Mouse (Mus musculus) adrenal gland, adult 8-10 months (tissue): Measurements from ENCODE around the gene 1600014C10Rik. TPM values are rescaled to one million over a fixed set of nuclear protein-coding genes. Genes with fewer than 3 reads are reported as not detected.

Experiments
- DNase-seq: peaks from one replicate; pipeline ENCODE4 v3.0.0; 2022
- total RNA-seq, 4 experiments: library from RNA; stranded (reverse); gene quantifications; 2 replicates each; pipeline ENCODE4 v1.2.4; 2022

Gene 1600014C10Rik
- total RNA-seq, 4 experiments from 2014 or later: 33.8 to 64.0 (median 45.6) TPM

- no peak for DNase-seq
Measured at GRCm38 (mm10) chr7:38184418-38184745, 1.4 kb downstream of the 1600014C10Rik start.

- DNase-seq: no peak
Measured at GRCm38 (mm10) chr7:38184786-38185185, 1.8 kb downstream of the 1600014C10Rik start.

DNA sequence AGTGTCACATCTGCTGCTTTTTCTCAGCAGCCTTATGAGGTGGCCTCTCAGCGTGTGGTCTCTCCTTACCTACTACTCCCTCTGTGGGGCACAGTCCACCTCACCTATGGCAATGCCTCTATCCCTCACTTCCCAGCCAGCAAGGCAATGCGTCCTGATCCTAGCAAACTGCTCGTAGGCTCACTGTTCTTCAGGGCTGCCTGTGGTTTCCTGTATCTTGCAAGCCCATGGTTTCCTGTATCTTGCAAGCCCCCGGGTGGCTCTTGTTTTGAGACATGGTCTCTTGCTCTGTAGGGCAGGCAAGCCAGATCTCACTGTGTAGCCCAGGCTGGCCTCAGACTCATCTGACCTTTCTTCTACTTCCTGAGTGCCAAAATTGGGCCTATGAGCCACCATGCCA, 3.8 kb downstream of the 1600014C10Rik start:
- DNase-seq: no peak

DNA sequence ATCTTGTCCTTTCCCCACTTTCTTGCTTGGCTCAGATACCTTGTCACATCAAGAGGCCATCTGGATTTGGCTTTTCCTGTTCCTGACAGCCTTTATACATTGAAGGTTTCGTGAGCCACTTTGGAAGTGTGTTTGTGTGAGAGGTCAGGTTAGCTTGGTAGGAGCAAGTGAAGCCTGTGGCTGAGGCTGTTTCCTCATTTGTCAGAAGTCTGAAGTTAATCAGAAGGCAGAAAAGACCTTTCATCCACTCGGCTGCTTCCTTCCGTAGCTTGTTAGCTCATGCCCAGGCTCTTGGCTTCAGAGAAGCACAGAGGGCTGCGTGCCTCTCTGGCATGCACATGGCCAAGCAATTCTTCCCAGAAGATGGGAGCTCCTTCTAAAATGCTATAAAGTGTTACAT, 4.8 kb downstream of the 1600014C10Rik start:
- peak; percentile 20 for DNase-seq

- DNase-seq: no peak
Measured at GRCm38 (mm10) chr7:38188281-38189075, 5.5 kb downstream of the 1600014C10Rik start.

- DNase-seq: no peak
Measured at GRCm38 (mm10) chr7:38189136-38189982, 6.3 kb downstream of the 1600014C10Rik start.

- no peak for DNase-seq
Measured at GRCm38 (mm10) chr7:38190056-38190835, 7.2 kb downstream of the 1600014C10Rik start.

GRCm38 (mm10) chr7:38191146-38191545, 8.1 kb downstream of the 1600014C10Rik start:
- DNase-seq: no peak

DNA sequence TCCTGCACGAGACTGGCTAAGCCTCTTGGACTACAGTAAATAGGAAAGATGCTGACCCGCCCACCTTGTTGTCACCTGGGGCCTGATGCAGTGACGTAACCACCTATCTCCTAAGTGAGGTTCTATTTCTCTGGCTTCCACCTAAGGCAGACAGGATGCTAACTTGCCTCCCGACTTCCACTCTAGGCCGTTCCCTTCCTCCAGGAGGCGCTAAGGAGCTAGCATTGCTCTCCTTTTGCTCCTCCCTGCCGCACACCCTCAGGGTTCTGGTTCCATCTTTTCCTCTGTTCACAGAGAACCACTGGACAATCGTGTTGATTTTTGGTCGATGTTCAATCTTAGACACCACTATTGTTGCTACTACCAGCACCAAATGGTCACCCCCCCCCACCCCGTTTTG, 8.6 kb downstream of the 1600014C10Rik start:
- DNase-seq: no peak

DNA sequence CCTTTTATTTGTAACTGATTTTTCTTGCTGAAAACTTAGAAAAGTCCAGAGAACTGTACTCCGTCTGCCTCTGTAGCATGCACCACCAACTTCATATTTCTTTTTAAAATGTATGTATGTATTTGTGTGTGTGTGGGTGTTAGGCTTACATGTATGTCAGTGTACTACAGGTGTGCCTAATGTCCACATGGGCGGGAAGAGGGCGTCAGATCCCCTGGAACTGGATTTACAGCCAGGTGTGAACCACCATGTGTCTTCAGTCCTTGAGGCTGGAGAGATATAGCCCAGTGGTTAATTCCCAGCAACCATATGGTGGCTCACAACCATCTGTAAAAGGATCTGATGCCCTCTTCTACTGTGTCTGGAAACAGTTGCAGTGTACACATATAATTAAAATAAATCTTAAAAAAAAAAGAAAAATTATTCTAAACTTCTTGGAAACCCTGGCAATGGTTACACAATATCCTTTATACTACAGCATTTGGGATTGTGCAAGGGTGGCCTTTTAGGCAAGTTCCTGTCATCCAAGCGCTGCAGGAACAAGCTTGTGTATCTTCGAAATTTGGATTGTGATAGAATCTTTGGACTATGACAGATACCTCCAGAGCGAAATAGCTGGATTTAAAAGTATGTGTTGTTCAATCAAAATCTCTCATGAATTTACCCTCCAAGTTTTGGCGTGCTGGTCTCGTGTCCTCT, 17.0 kb downstream of the 1600014C10Rik start:
- DNase-seq: no peak

DNA sequence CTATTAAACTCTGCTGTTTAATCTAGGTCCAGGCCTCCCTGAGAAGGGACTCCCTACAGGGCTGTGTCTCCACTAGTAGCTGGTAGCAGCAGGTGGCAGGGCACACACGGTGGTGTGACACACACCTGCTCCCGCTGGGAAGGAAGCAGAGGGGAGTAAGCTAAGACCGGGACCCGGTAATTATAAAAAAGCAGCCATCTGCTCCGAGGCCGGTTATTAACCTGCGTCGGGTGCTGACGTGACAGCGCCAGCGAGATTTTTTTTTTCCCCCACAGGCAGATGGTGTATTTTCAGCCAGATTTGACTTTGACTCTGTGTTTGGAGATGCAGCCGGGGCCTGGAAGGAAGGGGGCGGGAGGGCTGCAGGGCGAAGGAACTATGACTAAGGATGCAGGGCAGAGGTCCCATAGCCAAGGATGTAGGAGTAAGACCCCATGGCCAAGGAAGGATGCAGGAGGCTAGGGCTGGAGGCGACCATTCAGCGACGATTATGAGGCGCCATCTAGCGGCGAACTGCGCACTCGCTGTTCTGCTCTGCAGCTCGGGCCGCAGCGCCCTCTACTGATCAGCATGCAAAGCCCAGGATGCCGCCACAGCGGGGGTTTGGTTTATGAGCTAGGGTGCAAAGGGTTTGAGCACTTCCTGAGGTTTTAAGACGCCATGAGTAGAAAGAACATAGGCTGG, 17.7 kb downstream of the 1600014C10Rik start:
- peak; percentile 63 for DNase-seq

DNA sequence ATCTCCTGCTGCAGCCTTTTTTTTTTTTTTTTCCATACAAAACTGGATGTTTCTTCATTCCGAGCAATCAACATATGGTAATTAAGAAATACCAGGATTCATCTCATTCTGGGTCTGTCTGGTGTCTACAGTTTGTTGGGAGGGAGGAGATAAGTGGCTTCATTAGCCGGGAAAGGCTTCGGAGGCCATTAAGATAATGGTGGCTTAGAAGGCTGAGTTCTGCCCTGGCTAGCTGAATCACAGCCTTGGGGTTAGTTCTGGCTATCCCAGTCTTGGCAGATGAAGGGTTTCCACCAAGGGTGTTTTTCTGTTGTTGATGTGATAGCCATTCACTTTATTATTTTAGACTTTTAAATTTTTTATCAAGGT, 18.3 kb downstream of the 1600014C10Rik start:
- no peak for DNase-seq

DNA sequence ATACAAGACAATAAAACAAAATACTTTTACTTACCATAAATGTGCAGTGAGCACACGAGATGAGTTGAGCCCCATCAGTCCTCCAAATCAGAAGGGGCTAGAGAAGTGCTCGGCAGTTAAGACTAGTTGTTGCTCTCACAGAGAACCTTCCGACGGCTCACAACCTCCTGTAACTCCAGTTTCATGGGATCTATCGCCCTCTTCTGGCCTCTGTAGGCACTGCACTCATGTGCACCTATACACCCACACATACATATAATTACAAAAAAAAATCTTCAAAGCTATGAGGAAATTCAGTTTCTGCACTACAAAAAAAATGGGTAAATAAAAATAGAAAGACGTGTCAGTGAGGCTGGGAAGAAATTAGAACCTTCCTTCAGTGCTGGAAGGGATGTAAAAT, 21.3 kb downstream of the 1600014C10Rik start:
- DNase-seq: no peak

GRCm38 (mm10) chr7:38205801-38206200, 22.8 kb downstream of the 1600014C10Rik start:
- no peak for DNase-seq

DNA sequence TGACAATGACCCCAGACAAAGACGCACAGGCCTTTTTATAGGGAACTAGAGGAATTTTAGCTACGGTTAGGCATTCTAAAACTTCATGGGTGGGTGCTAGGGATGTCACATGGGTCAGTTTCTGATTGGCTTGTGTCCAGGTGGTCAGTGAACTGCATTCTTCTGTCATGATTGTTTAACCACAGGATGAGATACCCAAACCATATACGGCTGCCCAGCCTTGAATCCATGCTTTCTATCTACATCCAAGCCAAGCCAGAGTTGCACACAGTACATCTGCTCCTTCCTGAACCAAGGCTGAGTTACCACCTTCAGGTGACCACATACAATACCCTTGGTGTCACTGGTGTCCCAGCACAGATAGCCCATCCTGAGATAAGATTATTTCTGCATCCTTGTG, 23.5 kb downstream of the 1600014C10Rik start:
- DNase-seq: no peak

DNA sequence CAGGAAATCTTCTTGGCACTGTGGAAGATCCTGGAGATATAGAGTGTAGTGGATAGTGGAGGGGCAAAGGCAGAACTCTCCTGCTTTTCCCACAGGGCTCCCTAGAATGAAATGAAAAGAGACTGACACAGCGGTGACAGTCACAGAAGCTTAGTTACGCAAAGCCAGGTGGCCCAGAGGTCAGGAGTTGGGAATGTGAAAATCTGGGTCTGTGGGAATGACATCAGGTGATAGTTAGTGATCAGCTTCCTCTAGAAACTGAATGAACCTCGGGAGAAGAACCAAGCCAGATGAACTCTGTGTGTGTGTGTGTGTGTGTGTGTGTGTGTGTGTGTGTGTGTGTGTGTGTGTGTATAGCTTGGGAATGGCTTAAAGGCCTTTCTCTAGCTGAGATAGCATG, 26.0 kb downstream of the 1600014C10Rik start:
- no peak for DNase-seq

GRCm38 (mm10) chr7:38209478-38210152, 26.6 kb downstream of the 1600014C10Rik start:
- DNase-seq: no peak

GRCm38 (mm10) chr7:38212651-38213062, 29.6 kb downstream of the 1600014C10Rik start:
- DNase-seq: no peak

DNA sequence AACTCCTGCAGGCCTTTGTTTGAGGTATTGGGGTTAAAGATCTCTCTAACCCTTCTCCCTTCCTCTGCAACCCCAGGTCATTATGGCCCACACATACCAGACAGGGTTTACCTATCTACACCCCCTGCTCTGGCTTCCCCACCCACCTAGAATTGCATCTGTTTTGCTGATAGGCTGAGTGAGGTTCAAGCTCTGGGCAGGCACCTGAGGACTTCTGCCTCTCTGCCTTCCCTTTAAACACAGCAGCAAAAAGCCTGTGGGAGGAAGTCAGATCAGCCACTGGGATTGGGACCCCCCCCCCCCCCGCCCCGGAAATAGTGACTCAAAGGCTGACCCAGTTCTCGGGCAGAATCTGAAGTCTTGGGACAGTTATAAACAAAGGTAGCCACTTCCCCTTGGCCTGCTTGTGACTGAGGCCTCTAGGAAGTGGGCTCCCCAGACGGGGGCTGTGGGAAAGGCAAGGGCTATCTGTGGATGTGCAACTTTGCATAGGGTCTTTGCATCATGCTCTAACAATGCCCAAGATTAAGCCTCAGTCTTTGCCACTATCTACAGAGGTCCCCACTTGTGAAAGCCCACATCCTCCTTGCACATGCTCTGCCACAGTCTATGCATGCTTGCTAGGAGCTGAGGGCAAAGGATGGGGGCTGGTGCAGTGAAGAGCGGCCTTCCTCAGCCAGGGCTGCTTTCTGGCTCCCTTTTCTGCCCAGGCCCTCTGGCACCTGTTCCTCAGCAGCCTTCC, 31.6 kb downstream of the 1600014C10Rik start:
- DNase-seq: no peak

- DNase-seq: no peak
Measured at GRCm38 (mm10) chr7:38215281-38215680, 32.3 kb downstream of the 1600014C10Rik start.
